Mouse (Mus musculus) ES-E14 (cell line): ENCODE measurements at regions not wholly inside any gene's neighbourhood (a gene's known extent, or its start where the extent isn't known, plus 50 kb on each side); places are given as distances from the start of the nearest gene placed in this dataset.

ENCODE experiments used
- DNase-seq: peaks from one replicate; pipeline ENCODE4 v3.0.0-alpha.2; 2013; ENCODE audit warnings: low read depth, low spot score
- H3K27ac ChIP-seq: 2 replicates; pipeline ENCODE4 v1.5.1; 2012; ENCODE audit warnings: low read depth, mild to moderate bottlenecking, low read length, moderate library complexity, mixed read lengths; ENCODE audit not compliant: poor library complexity, insufficient read depth, severe bottlenecking
- H3K36me3 ChIP-seq: 2 replicates; pipeline ENCODE4 v1.6.1; 2012; ENCODE audit warnings: mild to moderate bottlenecking, low read length, moderate library complexity, mixed read lengths; ENCODE audit not compliant: control insufficient read depth, poor library complexity, insufficient read depth, severe bottlenecking
- H3K4me1 ChIP-seq, 2 experiments: fragments of 150-350 bp in 1 of 2; sonication (generic) in 1 of 2; 2 replicates each; pipeline ENCODE4 v1.6.1; 2012; ENCODE audit warnings: low read length in 2 of 2, mild to moderate bottlenecking in 1 of 2, mixed read lengths in 1 of 2; ENCODE audit not compliant: control insufficient read depth in 2 of 2, insufficient read depth in 2 of 2, poor library complexity in 1 of 2
- H3K4me3 ChIP-seq, 2 experiments: fragments of 150-350 bp in 1 of 2; sonication (generic) in 1 of 2; 2 replicates each; pipeline ENCODE4 v1.5.1; 2012; ENCODE audit warnings: low read length in 2 of 2, low read depth in 1 of 2, mild to moderate bottlenecking in 1 of 2, mixed read lengths in 1 of 2; ENCODE audit not compliant: insufficient read depth in 1 of 2, poor library complexity in 1 of 2, severe bottlenecking in 1 of 2
- H3K9ac ChIP-seq: 2 replicates; pipeline ENCODE4 v1.6.1; 2012; ENCODE audit warnings: low read depth, mild to moderate bottlenecking, low read length, mixed read lengths; ENCODE audit not compliant: poor library complexity, insufficient read depth, severe bottlenecking
- H3K9me3 ChIP-seq: fragments of 150-350 bp; sonication (generic); 2 replicates; pipeline ENCODE4 v1.6.1; 2012; ENCODE audit warnings: low read depth, mild to moderate bottlenecking, low read length; ENCODE audit not compliant: control insufficient read depth, insufficient read depth
- CHD2 ChIP-seq: IDR thresholded peaks from 2 replicates; pipeline ENCODE4 v1.6.1; 2014; ENCODE audit warnings: mild to moderate bottlenecking, low read depth, low read length, inconsistent platforms
- HCFC1 ChIP-seq: IDR thresholded peaks from 2 replicates; pipeline ENCODE4 v1.6.1; 2012; ENCODE audit warnings: low read length, inconsistent platforms, borderline replicate concordance; ENCODE audit not compliant: insufficient read depth
- MAFK ChIP-seq: IDR thresholded peaks from 2 replicates; pipeline ENCODE4 v1.6.1; 2014; ENCODE audit warnings: mild to moderate bottlenecking, low read depth, low read length, inconsistent platforms; ENCODE audit not compliant: insufficient read depth
- ZC3H11A ChIP-seq: IDR thresholded peaks from 2 replicates; pipeline ENCODE4 v1.6.1; 2012; ENCODE audit warnings: low read depth, mild to moderate bottlenecking, inconsistent platforms, low read length, borderline replicate concordance
- ZNF384 ChIP-seq: IDR thresholded peaks from 2 replicates; pipeline ENCODE4 v1.6.1; 2012; ENCODE audit warnings: low read depth, low read length, inconsistent platforms
- in situ Hi-C, 2 experiments: fragments of 600-800 bp; cut with MboI; formaldehyde crosslinking; loops; one replicate each; pipeline ENCODE4 v1.15.1; 2025; ENCODE audit warnings: low sequenced_read_pairs in 2 of 2, inconsistent platforms in 1 of 2; ENCODE audit not compliant: unreplicated experiment in 2 of 2

DNA sequence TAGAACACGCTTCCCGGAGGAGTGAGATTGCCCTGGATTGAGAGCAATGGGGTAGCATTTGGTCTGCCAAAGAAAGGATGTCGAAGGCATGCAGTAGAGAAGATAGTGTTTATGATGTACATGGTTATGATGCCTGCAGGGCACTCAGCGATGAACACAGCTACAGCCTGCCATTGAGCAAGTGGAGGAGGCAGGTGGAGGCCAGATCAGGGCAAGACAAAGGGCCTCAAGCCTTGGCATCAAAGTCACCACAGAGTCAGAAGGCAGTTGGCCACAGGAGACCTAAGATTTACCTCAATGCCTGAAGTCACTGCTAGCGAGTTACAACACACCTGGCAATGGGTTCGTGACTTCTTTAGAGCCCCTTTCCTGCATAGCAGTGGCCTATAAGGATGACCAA, 89.3 kb upstream of the Hnrnpa3 start:
- no peaks in the 10 kb centered on the region for H3K36me3 ChIP-seq
- no peaks in the 10 kb centered on the region for H3K9me3 ChIP-seq
- no peak overlapping the region for H3K27ac ChIP-seq
- in situ Hi-C loops: no loop called here
- DNase-seq: no peak
- H3K4me3 ChIP-seq: no peak overlapping the region
- H3K4me1 ChIP-seq: no peaks in the 10 kb centered on the region
- no peak for TF ChIP-seq ZC3H11A
- TF ChIP-seq HCFC1: no peak
- no peak for TF ChIP-seq ZNF384
- no peak for TF ChIP-seq CHD2
- no peak for TF ChIP-seq MAFK
- H3K9ac ChIP-seq: no peak overlapping the region

GRCm38 (mm10) chr2:75570246-75570645, 88.8 kb upstream of the Hnrnpa3 start:
- H3K9ac ChIP-seq: no peak overlapping the region
- no peak for TF ChIP-seq ZC3H11A
- no peak for TF ChIP-seq ZNF384
- TF ChIP-seq CHD2: no peak
- TF ChIP-seq MAFK: no peak
- no peaks in the 10 kb centered on the region for H3K4me1 ChIP-seq
- no peak overlapping the region for H3K4me3 ChIP-seq
- DNase-seq: no peak
- no peaks in the 10 kb centered on the region for H3K36me3 ChIP-seq
- in situ Hi-C loops: no loop called here
- no peak overlapping the region for H3K27ac ChIP-seq
- no peaks in the 10 kb centered on the region for H3K9me3 ChIP-seq

DNA sequence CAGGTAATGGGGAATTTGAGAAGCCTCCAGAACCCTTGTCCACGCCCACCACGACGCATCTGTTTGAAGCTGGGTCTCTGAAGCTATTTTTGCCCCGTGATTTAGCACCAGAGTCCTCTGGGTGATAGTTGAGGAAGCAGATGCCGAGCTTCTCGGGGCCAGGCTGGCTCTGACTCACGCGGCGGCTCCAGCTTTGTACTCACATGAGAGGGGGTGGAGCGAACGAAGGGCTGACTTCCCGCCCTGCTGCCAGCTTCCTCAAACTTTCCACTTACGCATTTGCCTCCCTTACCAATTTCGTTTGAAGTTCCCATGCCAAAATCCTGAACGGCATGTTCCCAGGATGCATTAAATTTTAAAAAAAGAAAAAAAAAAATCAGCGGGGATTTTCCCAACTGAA, 74.1 kb upstream of the Hnrnpa3 start:
- H3K27ac ChIP-seq: no peak overlapping the region
- H3K9me3 ChIP-seq: no peaks in the 10 kb centered on the region
- no peaks in the 10 kb centered on the region for H3K36me3 ChIP-seq
- H3K4me3 ChIP-seq: peak overlapping the region in 1 of 2 experiments; percentile 14; a peak in 1 of 4 replicates
- 0 out of 4 replicates have a peak, but pooled peaks cover 2 to 3% of the 10 kb centered on the region in 2 experiments for H3K4me1 ChIP-seq
- no peak for TF ChIP-seq ZNF384
- no peak for TF ChIP-seq HCFC1
- no peak for TF ChIP-seq MAFK
- TF ChIP-seq ZC3H11A: no peak
- TF ChIP-seq CHD2: no peak
- peak overlapping the region; percentile 55; the same call in 1 of the 2 replicates for H3K9ac ChIP-seq
- in situ Hi-C loops: loop anchor here (25.0 kb wide), 2 partner anchors 873 to 898 kb away; partner anchors contain the start of genes Hoxd10 (in 1 of the 2), Hoxd11 (in 1 of the 2), Hoxd12 (in 1 of the 2) and Hoxd3 (in 1 of the 2)
- DNase-seq: peak; percentile 37

DNA sequence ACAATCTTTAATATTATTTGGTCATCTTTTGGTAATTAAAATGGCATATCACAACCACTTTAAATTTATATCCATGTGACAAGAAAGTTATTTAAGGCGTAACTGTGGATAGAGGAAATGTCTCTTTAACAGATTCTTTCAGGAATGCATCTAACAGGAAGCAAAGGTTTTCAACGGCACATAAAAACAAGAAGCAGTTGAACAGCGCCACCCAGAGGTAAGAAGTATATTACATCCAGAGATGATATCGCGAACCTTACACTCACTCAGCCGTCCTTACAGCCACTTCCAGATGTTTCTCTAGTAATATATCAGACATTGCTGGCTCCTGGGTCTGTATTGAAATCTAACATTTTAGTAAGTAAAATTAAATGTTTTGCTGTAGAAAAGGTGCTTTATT, 70.5 kb upstream of the Hnrnpa3 start:
- TF ChIP-seq MAFK (no peak), ZC3H11A (peak; percentile 80), CHD2 (no peak)
- Histone ChIP-seq H3K4me1 (0 out of 4 replicates have a peak, but pooled peaks cover 2 to 3% of the 10 kb centered on the region in 2 experiments), H3K27ac (no peak overlapping the region), H3K9ac (no peak overlapping the region), H3K4me3 (no peak overlapping the region), H3K9me3 (no peaks in the 10 kb centered on the region), H3K36me3 (no peaks in the 10 kb centered on the region)
- DNase-seq: peak; percentile 71
- in situ Hi-C loops: loop anchor here (25.0 kb wide), 2 partner anchors 876 to 901 kb away; partner anchors contain the start of genes Hoxd10 (in 1 of the 2), Hoxd11 (in 1 of the 2), Hoxd12 (in 1 of the 2) and Hoxd3 (in 1 of the 2)

- DNase-seq: no peak
- no peak for TF ChIP-seq CHD2
- no peak for TF ChIP-seq ZNF384
- TF ChIP-seq MAFK: no peak
- TF ChIP-seq ZC3H11A: no peak
- TF ChIP-seq HCFC1: no peak
- H3K9me3 ChIP-seq: no peaks in the 10 kb centered on the region
- in situ Hi-C loops: loop anchor here (25.0 kb wide), 2 partner anchors 877 to 902 kb away; partner anchors contain the start of genes Hoxd10 (in 1 of the 2), Hoxd11 (in 1 of the 2), Hoxd12 (in 1 of the 2) and Hoxd3 (in 1 of the 2)
- H3K27ac ChIP-seq: no peak overlapping the region
- H3K36me3 ChIP-seq: no peaks in the 10 kb centered on the region
- H3K9ac ChIP-seq: no peak overlapping the region
- peak overlapping the region in 1 of 2 experiments; percentile 1; a peak in 1 of 4 replicates for H3K4me3 ChIP-seq
- H3K4me1 ChIP-seq: 0 out of 4 replicates have a peak, but pooled peaks cover 2 to 3% of the 10 kb centered on the region in 2 experiments
These were observed 69.6 kb upstream of the Hnrnpa3 start for GRCm38 (mm10) chr2:75589452-75589851.
